Mouse (Mus musculus): ENCODE results near the gene Lamp2.
"Not testable (repeated sequence)": the region's sequence is repeated elsewhere in the genome, so short reads cannot be mapped to it uniquely, and the experiment has no call there.

Gene Lamp2

DNA sequence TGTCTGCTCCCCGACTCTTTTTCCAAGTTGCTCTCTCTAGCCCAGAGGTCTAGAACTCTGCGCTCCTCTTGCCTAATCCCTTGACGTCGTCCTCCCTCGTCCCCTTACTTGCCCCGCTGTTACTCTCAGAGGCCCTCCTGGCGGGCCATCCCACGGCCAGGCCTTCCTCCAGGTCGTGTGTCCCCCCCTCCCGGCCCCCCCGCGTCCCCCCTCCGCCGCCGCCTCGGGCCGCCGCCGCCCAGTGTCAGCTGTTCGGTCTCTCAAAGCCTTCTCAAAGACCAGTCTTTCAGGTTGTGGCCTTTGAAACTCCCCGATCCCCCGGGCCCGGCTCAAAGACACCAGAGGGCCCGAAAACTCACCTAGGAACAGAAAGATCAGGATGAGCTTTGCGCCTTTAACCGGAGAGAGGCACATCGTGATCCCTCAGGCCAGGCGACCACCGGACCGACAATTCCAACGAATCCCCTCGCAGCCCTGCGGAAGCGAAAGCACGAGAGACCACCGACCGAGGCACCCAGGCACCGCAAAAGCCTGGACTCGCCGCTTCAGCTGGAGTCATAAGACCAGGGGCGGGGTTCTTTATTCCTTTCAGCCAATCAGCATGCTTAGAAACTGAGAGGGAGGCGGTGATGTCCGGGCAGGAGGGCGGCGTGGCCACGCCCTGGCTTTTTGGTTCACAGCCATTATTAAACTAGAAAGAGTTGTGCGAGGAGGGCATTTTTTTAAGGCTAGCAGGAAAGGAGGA, at the start of gene Lamp2:
Gene Lamp2, minus strand, starts transcription at position 565 of the 745 bp plus-strand sequence.
- peak; percentile 52 for DNase-seq (ENCODE audit: low spot score)

DNA sequence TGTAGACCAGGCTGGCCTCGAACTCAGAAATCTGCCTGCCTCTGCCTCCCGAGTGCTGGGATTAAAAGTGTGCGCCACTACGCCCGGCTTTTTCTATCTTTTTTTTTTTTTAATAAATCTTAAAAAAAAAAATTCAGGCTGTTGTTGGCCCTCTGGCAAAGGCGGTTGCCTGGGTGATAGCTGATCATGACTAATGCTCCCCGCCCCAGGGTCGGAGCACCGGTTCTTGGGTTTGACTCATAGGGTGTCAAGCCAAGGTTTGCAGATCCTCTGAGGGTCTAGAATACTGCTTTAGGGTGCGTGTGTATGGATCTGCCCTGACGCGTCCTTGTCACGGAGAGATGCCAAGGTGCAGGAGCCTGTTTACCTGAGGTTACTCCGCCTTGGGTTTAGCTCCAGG, 48.6 kb upstream of the Lamp2 start:
- DNase-seq (ENCODE audit: low spot score) = no peak

DNA sequence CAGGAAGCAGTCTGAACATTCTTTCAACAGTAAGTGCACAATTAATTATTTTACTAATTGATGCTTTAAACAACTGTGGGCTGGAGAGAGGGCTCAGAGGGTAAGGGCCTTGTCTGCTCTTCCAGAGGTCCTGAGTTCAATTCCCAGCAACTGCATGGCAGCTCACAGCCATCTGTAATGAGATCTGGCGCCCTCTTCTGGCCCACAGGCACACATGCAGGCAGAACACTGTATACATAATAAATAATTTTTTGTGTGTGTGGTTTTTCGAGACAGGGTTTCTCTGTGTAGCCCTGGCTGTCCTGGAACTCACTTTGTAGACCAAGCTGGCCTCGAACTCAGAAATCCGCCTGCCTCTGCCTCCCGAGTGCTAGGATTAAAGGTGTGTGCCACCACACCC, 45.9 kb upstream of the Lamp2 start:
- DNase-seq (ENCODE audit: low spot score) = not testable (repeated sequence)

DNA sequence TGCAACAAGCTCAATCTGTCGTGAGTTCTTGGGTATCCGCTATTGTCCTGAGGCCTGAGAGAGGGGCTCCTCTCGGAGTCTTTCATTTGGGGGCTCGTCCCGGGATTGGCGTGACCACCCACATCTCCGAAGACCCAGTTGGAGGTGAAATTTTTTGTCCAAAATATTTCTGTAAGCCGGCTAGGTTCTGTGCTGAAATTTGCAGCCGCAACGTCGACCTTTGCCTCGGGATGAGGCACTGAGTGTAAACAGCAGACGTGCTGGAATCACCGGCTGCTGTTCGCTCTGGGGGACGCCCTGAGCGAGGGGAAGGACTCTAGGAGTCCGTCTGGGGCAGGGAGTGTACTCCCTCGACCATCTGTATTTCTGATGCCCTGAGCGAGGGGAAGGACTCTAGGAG, 29.2 kb upstream of the Lamp2 start:
- DNase-seq (ENCODE audit: low spot score) = not testable (repeated sequence)

DNA sequence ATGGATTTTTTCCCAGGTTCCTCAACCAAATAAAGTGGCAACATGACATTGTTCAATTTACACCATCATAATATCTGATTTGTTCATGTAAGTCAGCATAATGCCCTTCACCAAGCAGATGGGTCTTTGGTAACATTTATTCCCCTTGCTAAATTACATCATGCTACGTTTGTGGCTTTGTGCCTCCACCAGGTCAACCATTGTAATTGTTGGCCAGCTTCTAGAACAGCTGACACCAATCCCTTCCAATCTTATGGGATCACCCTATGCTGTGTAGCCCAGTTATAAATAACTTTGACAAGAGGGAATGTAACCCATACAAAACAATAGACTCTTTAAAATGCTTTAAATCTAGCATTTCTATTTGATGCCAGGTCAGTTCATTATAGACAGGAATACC, 22.3 kb upstream of the Lamp2 start:
- no peak for DNase-seq (ENCODE audit: low spot score)

DNA sequence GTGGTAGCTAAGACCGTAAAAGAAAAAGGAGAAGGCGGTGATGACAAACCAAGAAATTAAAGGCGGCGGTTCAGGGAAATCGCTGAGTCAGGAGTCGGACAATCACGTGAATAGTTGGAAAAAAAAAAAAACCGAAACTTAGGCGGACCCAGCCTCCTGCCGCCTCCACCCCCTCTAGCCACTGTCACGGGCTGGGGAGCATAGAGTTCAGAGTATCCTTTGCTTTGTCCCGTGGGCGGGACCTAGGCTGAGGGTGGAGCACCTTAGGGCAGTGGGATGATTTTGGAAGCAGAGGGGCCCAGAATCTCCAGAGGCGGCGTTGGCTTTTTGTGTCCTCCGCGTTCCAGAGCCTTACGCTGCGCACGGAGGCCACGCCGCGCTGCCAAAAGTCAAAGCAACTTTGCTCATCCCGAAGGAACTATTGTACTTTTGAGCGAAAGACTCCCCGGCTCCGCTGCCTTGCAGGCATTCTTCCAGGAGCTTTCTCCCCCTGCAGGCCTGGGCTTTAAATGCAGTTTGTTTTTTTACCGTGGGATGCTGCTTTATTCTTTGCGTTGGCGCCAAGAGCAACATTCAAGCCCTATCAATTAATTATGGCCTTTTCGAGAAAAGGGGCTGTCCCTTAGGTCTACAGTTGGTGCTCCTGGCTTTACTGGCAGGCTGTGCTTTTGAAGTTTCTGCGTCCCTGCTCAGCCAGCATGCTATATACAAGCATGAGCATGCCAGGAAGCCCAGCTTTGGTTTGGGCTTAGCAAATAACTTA, 17.5 kb upstream of the Lamp2 start:
- peak; percentile 58 for DNase-seq (ENCODE audit: low spot score)

DNA sequence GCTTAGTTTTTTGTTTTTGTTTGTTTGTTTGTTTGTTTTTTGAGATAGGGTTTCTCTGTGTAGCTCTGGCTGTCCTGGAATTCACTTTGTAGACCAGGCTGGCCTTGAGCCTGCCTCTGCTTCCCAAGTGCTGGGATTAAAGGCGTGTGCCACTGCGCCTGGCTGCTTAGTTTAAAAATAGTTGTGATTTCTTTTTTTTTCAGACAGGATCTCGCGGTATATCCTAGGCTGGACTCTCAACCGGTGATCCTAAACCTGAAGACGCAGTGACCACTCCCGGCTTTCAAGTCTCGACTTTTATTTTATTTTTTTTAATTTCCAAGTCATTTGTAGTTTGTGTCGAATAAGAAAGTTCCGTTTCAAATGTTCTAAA, 16.9 kb upstream of the Lamp2 start:
- no peak for DNase-seq (ENCODE audit: low spot score)

DNA sequence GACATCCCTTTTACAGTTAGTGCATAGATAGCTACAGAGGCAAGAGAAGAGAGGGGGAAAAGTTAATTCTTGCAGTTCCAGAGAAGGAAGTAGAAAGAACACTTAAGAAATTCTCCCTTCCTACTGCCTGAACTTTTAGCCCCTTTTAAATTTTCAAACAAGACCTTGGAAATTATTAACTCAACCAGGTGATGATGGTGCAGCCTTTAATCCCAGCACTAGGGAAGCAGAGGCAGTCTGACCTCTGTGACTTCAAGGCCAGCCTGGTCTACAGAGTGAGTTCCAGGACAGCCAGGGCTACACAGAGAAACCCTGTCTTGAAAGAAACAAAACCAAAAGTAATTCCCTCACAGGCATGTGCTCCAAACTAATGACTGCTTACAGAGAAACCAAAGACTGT, 10.0 kb upstream of the Lamp2 start:
- DNase-seq (ENCODE audit: low spot score) = no peak

DNA sequence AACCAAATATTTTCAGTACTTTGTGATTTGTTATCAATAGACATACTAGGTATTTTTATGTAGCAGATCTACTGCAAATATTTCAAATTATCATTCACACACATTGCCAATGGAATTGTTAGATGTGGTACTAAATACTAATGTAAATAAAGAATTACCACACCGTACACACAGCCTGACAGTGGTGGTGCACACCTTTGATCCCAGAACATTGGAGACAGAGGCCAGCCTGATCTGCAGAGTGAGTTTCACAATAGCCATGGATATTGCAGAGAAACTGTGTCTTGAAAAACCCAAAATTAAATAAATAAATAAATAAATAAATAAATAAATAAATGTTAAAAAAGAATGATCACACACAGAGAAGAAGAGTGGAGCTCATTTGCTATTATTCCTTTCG, 6.9 kb upstream of the Lamp2 start:
- no peak for DNase-seq (ENCODE audit: low spot score)

DNA sequence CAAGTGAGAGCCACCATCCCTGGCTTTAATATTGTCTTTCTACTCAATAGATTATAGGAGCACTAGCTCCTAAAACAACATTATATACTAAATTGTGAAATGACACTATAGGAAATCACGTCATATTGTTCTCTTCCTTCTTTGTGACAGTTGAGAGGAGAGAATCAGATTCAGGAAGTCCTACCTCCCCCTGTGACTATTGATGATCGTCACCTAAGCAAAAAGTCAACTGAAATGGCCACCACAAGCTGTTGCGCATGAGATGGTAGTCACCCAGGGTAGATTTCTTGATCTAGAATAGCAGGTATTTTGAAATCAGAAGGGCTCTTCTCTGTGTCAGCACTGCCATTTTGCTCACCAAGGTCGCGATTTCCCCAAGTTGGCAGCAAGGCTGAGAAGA, 5.8 kb upstream of the Lamp2 start:
- DNase-seq (ENCODE audit: low spot score) = no peak

DNA sequence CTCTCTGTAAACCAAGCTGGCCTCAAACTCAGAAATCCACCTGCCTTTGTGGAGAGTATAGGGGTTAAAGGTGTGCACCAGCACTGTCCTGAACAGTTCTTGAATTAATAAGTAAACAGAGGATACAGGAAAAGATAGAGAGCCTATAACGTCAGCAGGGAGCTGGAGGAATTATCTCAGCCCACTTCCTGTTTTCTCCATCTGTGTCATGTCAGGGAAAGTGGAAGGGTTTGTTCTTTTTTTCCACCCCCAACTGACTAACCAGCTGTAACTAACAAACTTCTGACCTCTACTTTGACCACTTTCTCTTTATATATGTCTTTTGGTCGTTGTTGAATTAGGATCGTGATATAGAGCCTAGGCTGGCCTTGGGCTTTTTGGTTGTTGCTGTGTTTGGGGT, 4.6 kb upstream of the Lamp2 start:
- DNase-seq (ENCODE audit: low spot score) = no peak

DNA sequence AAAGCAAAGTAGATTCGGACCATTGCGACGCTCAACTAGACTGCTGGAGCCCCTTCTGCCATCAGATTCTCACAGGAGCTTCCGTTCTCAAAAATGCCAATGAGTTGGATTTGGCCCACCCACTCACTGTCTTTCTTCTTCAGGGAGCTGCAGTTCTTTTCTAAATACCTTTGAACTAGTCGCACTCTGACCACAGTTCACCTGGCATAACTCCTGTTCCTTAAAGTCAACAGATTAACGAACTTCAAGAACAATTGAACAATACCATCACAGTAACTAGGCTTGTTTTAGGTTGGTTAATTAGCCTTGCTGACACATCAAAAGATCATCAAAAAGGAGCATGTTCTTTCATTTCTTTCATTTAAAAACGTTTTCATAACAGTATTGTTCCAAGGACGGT, 2.8 kb upstream of the Lamp2 start:
- DNase-seq (ENCODE audit: low spot score) = no peak

DNA sequence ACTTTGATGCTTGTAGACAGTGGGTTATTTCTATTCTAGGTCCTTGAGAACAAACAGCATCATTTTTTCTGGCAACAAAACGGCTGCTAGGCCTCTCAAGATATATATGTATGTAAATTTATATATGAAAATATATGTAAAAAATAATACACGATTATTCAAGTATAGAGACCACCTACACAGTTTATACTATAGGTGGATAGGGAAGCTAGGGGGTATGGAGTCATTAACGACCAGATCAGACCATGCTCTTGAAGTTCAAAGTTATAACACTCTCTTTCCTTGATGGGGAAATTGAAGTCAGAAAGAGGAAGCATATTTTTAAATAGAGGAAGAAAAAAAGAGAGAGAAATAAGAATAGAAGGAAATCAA, 367 bp upstream of the Lamp2 start:
- no peak for DNase-seq (ENCODE audit: low spot score)

DNA sequence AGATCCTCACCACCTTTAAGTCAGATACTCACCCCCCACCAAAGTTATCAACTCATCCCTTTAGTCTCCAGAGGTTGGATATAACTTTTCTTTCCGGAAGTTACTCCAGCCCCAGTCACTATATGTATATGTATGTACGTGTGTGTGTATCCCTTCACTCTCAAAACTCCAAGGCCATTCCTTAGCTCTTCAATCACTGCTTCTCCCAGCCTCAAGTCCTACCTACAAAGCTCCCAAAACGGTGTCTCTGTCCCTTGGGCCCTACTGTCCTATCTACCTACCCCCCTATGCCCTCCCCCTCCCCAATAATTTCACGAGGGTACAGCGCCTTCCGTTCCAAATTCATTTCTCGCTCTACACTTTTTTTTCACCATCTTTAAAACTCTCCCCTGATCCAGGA, 780 bp downstream of the Lamp2 start:
- no peak for DNase-seq (ENCODE audit: low spot score)

DNA sequence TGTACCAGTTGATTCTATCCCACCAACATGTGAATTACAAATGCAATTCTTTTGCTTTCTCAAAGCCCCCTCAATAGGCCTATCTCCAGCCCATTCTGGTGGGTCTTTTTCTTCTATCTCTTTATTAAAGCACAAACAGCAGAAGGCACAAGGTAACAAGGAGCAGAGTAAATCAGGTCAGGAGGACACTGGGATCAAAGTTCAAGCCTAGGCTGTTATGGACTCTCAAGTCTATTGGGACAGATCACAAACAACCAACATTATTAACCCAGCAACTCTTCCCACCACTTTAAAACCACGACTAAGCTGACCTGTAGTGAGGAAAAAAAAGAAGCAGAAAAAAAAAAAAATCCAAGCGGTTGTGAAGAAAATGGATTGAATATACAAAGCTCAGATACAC, 1.4 kb downstream of the Lamp2 start:
- DNase-seq (ENCODE audit: low spot score) = no peak

DNA sequence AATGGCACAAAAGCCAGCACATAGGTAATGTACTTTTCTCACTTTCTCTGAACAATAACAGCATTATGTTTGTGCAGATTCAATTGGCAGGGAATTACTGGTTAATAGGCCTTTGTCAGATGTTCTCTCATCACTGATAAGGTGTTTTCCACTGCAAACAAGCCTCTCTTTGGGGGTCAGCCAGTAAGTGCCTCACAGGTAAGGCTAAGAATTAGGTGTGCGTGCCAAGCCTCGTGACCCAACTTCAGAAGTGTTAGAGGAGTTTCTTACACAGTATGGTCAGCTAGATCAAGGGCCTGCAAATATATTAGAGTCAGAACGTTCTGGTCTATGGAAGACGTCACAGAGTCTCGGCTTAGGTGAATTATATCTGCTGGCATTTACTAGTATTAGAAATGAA, 2.3 kb downstream of the Lamp2 start:
- DNase-seq (ENCODE audit: low spot score) = no peak

DNA sequence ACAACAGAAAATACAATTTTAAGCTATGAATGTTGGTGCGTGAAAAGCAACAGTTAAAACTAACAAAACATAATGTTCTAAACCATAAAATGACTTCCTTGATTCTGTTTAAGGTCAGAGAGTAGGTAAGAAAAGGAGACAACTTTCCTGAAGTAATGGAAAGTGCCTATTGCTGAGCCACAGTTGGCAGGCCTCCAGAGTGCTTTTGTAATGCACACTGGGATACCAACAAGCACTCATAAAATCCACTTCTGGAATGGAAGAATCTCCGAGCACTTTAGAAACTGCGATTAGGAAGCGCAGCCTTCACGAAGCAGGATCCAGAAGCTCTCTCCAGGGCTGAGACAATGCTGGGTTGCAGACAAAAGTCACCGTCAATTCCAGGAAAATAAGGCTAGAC, 5.8 kb downstream of the Lamp2 start:
- DNase-seq (ENCODE audit: low spot score) = no peak

DNA sequence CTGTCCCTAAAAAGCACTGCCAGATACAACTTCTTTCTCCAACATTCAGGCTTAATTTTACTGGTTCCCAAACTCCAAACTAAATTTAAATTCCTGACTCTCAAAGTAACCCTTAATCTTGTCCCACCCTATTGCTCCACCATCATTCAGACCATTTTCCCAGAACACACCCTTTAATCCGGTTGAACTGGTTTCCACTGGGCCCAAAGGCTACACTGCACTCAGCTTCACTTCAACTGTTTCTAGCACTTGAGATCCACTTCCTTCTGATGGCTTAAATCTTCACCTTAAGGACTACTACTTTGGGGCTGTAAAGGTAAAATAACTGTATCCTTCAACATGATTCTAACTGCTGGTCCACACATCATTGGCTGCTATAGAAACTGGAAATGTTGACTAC, 10.5 kb downstream of the Lamp2 start:
- no peak for DNase-seq (ENCODE audit: low spot score)

DNA sequence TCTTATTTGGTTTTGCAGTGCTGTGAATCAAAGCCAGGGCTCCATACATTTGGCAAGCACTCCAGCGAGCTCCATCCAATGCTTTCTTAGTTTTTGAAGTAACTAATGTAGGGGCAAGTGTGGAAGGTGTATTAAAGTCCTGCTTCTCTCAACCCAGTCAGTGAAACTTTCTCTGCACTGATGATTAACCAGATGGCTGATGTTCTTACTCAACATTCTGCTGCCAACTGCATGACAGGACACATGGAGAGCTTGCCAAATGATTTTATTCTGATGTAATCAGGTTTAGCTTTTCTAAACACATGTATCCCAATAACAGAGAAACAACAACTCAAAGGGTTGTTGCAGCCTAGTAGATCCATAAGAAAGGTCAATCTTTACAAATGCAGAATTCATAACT, 13.8 kb downstream of the Lamp2 start:
- DNase-seq (ENCODE audit: low spot score) = no peak

DNA sequence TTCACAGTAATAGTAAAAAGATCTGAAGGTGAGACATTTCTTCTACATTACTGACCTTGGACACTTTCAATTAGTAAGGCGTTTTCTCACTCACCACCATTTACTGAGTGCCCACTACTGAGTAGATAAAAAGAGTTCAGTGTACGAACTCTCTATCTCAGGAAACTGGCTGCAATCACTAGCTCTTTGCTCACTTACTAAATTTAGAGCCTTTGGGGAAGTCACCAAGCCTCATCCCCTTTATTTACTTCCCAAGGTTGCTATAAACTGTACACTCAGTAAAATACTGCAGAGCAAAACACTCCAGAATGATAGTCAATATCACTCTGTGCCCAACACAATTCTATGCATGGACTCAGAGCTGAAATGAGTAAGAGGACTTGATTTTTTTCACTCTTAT, 16.6 kb downstream of the Lamp2 start:
- DNase-seq (ENCODE audit: low spot score) = no peak

DNA sequence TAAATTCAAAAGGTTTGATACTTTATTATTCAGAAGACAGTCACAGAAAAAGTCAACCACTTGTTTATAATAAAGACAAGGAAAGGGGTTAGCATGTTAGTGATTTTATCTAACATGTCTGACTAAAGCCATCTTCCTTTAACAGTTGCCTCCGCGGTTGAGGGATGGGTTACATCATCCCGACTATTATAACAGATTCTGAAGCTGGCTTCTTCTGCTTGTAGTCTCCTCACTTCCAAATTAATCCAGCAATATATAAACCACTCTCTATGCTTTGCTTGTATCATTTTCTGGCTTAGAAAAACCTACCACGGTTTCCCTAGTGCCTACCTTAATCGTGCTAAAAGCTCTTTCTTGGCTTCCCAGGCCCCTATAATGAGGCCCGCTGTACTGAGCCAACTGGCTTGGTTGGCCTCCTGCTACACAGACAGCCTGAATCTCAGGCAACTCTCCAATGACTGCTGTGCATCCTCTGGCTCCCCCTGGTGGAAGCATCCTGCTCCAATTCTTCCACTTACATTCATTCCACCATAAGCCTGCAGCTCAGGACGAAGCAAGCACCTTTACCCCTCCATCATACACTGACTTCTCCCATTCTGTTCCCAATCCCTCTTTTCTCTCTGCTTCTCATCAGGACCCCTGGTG, 18.0 kb downstream of the Lamp2 start:
- peak; percentile 57 for DNase-seq (ENCODE audit: low spot score)

DNA sequence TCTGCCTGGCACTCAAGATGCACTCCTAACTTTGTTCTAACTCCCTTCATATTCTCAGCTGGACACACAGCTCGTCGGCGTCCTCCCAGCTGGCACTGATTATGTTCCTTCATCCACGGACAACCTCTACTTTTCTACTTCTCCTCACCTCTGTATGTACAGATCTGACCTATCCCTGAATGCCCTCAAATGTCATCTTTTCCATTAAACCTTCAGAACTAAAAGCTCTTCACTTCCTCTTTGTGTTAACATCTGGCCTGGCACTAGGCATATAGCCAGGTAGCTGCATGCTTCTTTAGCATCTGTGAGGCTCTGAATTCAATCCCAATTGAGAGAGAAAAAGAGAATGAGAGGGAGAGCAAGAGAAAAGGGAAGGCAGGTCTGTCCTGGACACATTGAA, 26.8 kb downstream of the Lamp2 start:
- DNase-seq (ENCODE audit: low spot score) = no peak

DNA sequence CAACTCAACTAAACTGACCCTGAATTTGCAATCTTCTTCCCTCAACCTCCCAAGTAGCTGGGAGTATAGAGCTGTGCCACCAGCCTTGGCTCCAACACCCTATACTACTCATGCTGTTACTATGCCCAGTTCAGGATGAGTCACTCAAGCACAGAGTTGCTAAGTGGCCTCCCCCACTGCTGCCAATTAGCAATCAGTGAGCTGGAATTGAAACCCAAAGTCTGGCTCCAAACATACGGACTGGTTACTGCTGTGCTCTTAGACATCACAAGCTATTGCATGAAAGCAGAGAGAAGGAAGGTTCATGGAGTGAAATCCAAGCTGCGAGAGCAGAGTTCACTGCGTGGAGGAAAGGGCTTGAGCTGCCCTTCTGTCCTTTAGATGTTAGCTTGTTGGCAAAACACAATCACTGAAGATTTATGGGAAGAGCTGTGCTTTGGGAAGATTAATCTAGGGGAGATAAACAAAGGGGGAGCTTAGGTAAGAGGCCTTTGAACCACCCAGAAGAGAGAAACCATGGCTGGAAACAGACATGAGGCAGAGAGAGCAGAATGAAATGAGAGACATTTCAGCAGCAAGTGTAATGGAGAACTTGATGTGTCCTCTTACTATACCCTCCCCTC, 27.3 kb downstream of the Lamp2 start:
- DNase-seq (ENCODE audit: low spot score) = no peak

Data from ovary, postnatal 14 days (tissue).